Mouse (Mus musculus) heart, adult 8-10 months (tissue): ENCODE measurements at regions not wholly inside any gene's neighbourhood (a gene's known extent, or its start where the extent isn't known, plus 50 kb on each side); places are given as distances from the start of the nearest gene placed in this dataset.

ENCODE experiments used
- DNase-seq: peaks from one replicate; pipeline ENCODE4 v3.0.0; 2022; ENCODE audit warnings: low spot score

DNA sequence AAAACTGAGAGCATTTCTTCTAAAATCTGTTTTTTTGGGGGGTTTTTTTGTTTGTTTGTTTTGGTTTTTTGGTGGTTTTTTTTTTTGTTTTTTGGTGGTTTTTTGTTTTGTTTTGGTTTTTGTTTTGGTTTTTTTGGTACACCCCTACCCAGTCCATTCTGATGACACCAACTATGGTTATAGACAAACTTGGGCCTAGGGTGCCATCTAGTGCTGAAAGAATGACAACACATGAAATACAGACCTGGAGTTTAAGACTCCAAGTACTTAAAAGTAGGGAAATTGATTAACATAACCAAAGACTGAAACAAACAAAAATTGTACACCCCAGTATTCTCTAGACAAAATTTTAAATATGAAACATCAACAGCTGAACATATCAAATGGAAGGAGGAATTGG, 76.0 kb upstream of the Ano5 start:
- peak; percentile 13 for DNase-seq

DNA sequence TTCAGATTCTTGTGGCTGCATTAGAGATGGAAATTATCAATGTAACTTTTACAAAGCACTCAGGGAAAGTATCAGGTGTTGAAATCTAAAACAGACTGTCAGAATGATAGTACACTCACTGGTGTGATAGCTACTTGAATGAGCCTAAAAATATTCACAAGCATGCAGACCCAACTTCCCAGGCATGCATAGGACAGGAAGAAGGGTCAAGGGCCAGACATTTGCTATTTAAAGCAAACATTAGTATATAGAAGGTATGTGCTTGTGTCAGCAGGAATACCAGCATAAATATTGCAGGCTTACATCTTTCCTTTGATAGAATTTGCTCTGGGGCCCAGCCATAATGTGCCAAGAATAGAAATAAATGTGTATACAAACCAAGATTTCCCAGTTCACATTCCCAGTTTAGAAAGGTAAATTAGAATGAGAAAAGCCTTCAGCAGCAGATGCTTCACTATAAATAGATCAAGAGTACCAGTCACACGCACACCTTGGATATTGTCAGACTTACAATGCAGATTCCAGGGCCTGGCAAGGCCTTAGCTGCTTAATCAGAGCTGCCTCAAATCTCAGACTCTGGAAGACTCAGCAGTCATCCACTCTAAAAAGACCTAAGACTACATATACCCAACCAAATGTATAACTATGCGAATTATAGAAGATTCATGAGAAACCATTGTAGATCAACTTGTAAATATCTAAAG, 55.7 kb upstream of the Ano5 start:
- DNase-seq, result no peak

- no peak for DNase-seq
Measured at GRCm38 (mm10) chr7:51458757-51459156, 52.1 kb upstream of the Ano5 start.
